Mouse (Mus musculus) left cerebral cortex, adult 18-20 months (tissue): Measurements from ENCODE around the gene Epgn. TPM values are rescaled to one million over a fixed set of nuclear protein-coding genes. Genes with fewer than 3 reads are reported as not detected.

Experiments
- DNase-seq, 2 experiments: peaks; one replicate each; pipeline ENCODE4 v3.0.0; 2021 to 2022; ENCODE audit warnings: low spot score in 2 of 2, mixed read lengths in 1 of 2
- long read RNA-seq, 2 experiments: library from polyadenylated mRNA; stranded (forward); transcript quantifications; one replicate each; pipeline ENCODE4 v2.0.0; 2021
- total RNA-seq, 2 experiments: library from RNA; stranded (reverse); gene quantifications; 2 replicates each; pipeline ENCODE4 v1.2.3; 2021

Gene Epgn
- under 1 TPM in 1 of 2 experiments, not detected in 1; 0.42 TPM for total RNA-seq
- long read RNA-seq, experiment 1 = 0 reads
- long read RNA-seq, experiment 2 = 0 reads

GRCm38 (mm10) chr5:91027164-91027563, at the start of gene Epgn:
Gene Epgn (plus strand): TSS chr5:91027464.
- no peak for DNase-seq

- DNase-seq = peak in 1 of 2 experiments; percentile 8
These were observed 47.0 kb upstream of the Epgn start for GRCm38 (mm10) chr5:90980297-90980696.

- DNase-seq = no peak
These were observed 39.7 kb upstream of the Epgn start for GRCm38 (mm10) chr5:90987605-90988004.

- DNase-seq = no peak
These were observed 39.1 kb upstream of the Epgn start for GRCm38 (mm10) chr5:90988149-90988548.

GRCm38 (mm10) chr5:90988592-90988991, 38.7 kb upstream of the Epgn start:
- no peak for DNase-seq

- DNase-seq = no peak
These were observed 27.3 kb upstream of the Epgn start for GRCm38 (mm10) chr5:90999942-91000341.

- no peak for DNase-seq
These were observed 12.0 kb upstream of the Epgn start for GRCm38 (mm10) chr5:91015216-91015615.

GRCm38 (mm10) chr5:91023114-91023513, 4.2 kb upstream of the Epgn start:
- no peak for DNase-seq

GRCm38 (mm10) chr5:91027840-91028239, 576 bp downstream of the Epgn start:
- DNase-seq = no peak

GRCm38 (mm10) chr5:91030629-91031028, 3.4 kb downstream of the Epgn start:
- no peak for DNase-seq

GRCm38 (mm10) chr5:91035341-91035740, 8.1 kb downstream of the Epgn start:
- no peak for DNase-seq

GRCm38 (mm10) chr5:91036628-91037027, 9.4 kb downstream of the Epgn start:
- DNase-seq = no peak

- no peak for DNase-seq
These were observed 10.5 kb downstream of the Epgn start for GRCm38 (mm10) chr5:91037756-91038155.

GRCm38 (mm10) chr5:91038547-91038946, 11.3 kb downstream of the Epgn start:
- peak; percentile 2 to 3 for DNase-seq

- DNase-seq = no peak
These were observed 11.7 kb downstream of the Epgn start for GRCm38 (mm10) chr5:91038963-91039362.

GRCm38 (mm10) chr5:91047987-91048386, 20.7 kb downstream of the Epgn start:
- DNase-seq = no peak

- no peak for DNase-seq
These were observed 21.1 kb downstream of the Epgn start for GRCm38 (mm10) chr5:91048397-91048796.

GRCm38 (mm10) chr5:91072340-91072739, 45.1 kb downstream of the Epgn start:
- no peak for DNase-seq

GRCm38 (mm10) chr5:91073626-91074025, 46.4 kb downstream of the Epgn start:
- DNase-seq = no peak

- DNase-seq = no peak
These were observed 46.8 kb downstream of the Epgn start for GRCm38 (mm10) chr5:91074026-91074425.

GRCm38 (mm10) chr5:91074450-91074950, 47.2 kb downstream of the Epgn start, which contains the start of gene Ereg:
Gene Ereg (plus strand): TSS chr5:91074622.
- DNase-seq = no peak

GRCm38 (mm10) chr5:91075021-91075420, 47.8 kb downstream of the Epgn start:
- DNase-seq = no peak

- peak; percentile 5 to 38 for DNase-seq
These were observed 55.8 kb downstream of the Epgn start for GRCm38 (mm10) chr5:91083016-91083415.
